Mouse (Mus musculus) thymus, adult 2 months (tissue): ENCODE results near the gene Metap2. TPM values are rescaled to one million over a fixed set of nuclear protein-coding genes. Genes with fewer than 3 reads are reported as not detected.

Experiments
- DNase-seq: peaks from one replicate; pipeline ENCODE4 v3.0.0; 2021
- H3K27ac ChIP-seq: fragments of 200-500 bp; 2 replicates; pipeline ENCODE4 v1.5.1; 2012; ENCODE audit warnings: low read length, control low read depth; ENCODE audit not compliant: control insufficient read depth, insufficient read depth
- H3K27me3 ChIP-seq: fragments of 200-500 bp; 2 replicates; pipeline ENCODE4 v1.6.1; 2012; ENCODE audit warnings: mild to moderate bottlenecking, low read length, moderate library complexity, mixed read lengths; ENCODE audit not compliant: control insufficient read depth, insufficient read depth
- H3K36me3 ChIP-seq: fragments of 200-500 bp; 2 replicates; pipeline ENCODE4 v1.6.1; 2012; ENCODE audit warnings: mild to moderate bottlenecking, low read length, moderate library complexity; ENCODE audit not compliant: control insufficient read depth, insufficient read depth
- H3K4me1 ChIP-seq: fragments of 200-500 bp; replicated peaks from 2 replicates; pipeline ENCODE4 v1.6.1; 2012; ENCODE audit warnings: low read length; ENCODE audit not compliant: control insufficient read depth, insufficient read depth
- H3K4me3 ChIP-seq: fragments of 200-500 bp; 2 replicates; pipeline ENCODE4 v1.5.1; 2012; ENCODE audit warnings: mild to moderate bottlenecking, low read length, control low read depth, moderate library complexity; ENCODE audit not compliant: control insufficient read depth, insufficient read depth
- CTCF ChIP-seq: fragments of 200-500 bp; IDR thresholded peaks from 2 replicates; pipeline ENCODE4 v1.5.1; 2012; ENCODE audit warnings: mild to moderate bottlenecking, control low read depth, low read length, moderate library complexity, borderline replicate concordance; ENCODE audit not compliant: control insufficient read depth, poor library complexity, insufficient read depth; ENCODE audit errors: extremely low read depth
- POLR2A ChIP-seq: fragments of 200-500 bp; IDR thresholded peaks from 2 replicates; pipeline ENCODE4 v1.6.1; 2012; ENCODE audit warnings: mild to moderate bottlenecking, low read length, control low read depth, moderate library complexity; ENCODE audit not compliant: control insufficient read depth, poor library complexity, insufficient read depth; ENCODE audit errors: extremely low read depth
- WGBS: fragments of 180-500 bp; shearing (Covaris S2); methylation state at CpG from one replicate; pipeline ENCODE4 v1.1.7; 2018; 5-methylcytosine and 5-hydroxymethylcytosine counted together
- polyA plus RNA-seq: library from polyadenylated mRNA; depleted of rRNA; stranded (reverse); fragments of >200 nt; gene quantifications from 2 replicates; pipeline ENCODE4 v1.2.3, GENCODE M21; 2012

Metap2 gene
- polyA plus RNA-seq, 1 experiment = 60.5 TPM

DNA sequence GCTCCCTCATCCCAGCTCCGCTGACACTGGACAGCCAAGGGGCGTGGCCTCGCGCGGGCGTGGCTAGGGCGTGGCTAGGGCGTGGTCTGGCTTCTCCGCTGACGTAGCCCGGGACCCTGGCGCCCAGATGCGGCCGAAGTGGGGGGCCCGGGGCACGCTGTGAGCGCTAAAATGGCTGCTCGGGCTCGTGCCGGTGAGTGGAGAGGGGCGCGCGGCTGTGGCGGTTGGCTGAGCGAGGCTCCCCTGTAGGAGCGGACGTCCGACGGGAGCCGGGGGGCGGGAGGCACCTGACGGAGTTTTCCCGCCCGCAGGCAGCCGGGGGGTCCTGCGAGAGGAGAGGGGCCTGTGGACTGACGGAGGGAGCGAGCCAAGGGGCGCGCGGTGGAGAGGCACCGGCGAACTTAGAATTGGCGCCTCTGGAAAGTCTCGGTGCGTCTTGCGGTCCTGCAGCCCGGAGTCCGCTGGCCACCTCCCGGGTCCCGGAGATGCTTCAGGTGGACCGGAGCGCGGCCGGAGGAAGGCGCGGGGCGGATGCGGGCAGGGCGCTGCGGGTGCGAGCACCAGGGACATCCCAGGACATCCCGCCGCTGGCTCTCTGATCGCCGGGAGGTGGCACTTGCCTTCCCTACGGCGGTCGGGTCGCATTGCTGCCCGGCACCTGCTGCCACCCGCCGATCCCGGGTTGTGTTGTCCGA, 63.0 kb downstream of the Metap2 start:
- 1% methylated on average over 75 of the region's 75 CpGs for WGBS
- H3K27me3 ChIP-seq = peaks cover 4% of the 10 kb centered on the region; the same call in 1 of the 2 replicates
- H3K27ac ChIP-seq = no peak overlapping the region
- TF ChIP-seq CTCF (no peak; the same call in 1 of the 2 replicates), POLR2A (no peak; the same call in 1 of the 2 replicates)
- H3K4me3 ChIP-seq = peak overlapping the region; percentile 63
- no peaks in the 10 kb centered on the region for H3K36me3 ChIP-seq
- peak; percentile 82 for DNase-seq
- H3K4me1 ChIP-seq = peaks cover 17% of the 10 kb centered on the region

DNA sequence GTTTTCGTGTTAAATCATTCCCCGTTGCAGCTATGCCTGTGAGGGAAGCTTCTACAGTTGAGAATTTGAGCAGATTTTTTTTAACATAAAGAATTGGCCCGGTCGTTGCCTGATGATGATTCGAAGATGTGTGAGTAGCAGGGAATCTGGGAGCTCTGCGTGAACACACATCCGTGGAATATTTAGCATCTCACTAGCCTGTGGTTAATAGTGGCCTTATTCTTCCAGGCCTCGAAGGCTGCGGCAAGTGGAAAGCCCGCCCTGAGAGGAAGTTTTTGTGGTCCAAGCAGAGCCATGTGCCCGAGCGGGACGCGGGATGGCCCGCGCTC, 63.6 kb downstream of the Metap2 start:
- Histone ChIP-seq H3K27me3 (peaks cover 4% of the 10 kb centered on the region; the same call in 1 of the 2 replicates), H3K36me3 (no peaks in the 10 kb centered on the region), H3K4me1 (peaks cover 17% of the 10 kb centered on the region), H3K4me3 (peak overlapping the region; percentile 63), H3K27ac (no peak overlapping the region)
- 11% methylated on average over 16 of the region's 16 CpGs for WGBS
- TF ChIP-seq CTCF = no peak
- no peak for TF ChIP-seq POLR2A
- DNase-seq = no peak

DNA sequence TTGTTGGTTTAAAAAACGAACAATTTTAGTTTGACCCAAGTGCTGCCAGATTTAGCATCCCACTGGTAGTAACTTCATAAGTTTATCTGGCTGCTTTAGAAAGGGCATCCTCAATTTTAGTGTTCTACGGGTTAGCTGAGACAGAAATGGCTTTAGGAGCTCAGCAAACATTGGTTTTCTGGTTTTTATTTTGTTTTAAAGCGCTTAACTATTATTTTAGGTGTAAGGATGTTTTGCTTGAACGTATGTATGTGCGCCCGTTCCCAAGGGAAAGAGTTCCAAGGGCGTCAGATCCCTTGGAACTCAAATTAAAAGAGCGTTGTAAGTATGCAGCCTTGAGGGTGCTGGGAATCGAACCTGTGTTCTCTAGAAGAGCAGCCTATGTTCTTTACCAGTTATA, 64.1 kb downstream of the Metap2 start:
- Histone ChIP-seq H3K4me3 (no peak overlapping the region), H3K4me1 (peaks cover 17% of the 10 kb centered on the region), H3K27ac (no peak overlapping the region), H3K36me3 (no peaks in the 10 kb centered on the region), H3K27me3 (peaks cover 4% of the 10 kb centered on the region; the same call in 1 of the 2 replicates)
- no peak for DNase-seq
- 82% methylated on average over 9 of the region's 9 CpGs for WGBS
- TF ChIP-seq CTCF (no peak), POLR2A (no peak)

DNA sequence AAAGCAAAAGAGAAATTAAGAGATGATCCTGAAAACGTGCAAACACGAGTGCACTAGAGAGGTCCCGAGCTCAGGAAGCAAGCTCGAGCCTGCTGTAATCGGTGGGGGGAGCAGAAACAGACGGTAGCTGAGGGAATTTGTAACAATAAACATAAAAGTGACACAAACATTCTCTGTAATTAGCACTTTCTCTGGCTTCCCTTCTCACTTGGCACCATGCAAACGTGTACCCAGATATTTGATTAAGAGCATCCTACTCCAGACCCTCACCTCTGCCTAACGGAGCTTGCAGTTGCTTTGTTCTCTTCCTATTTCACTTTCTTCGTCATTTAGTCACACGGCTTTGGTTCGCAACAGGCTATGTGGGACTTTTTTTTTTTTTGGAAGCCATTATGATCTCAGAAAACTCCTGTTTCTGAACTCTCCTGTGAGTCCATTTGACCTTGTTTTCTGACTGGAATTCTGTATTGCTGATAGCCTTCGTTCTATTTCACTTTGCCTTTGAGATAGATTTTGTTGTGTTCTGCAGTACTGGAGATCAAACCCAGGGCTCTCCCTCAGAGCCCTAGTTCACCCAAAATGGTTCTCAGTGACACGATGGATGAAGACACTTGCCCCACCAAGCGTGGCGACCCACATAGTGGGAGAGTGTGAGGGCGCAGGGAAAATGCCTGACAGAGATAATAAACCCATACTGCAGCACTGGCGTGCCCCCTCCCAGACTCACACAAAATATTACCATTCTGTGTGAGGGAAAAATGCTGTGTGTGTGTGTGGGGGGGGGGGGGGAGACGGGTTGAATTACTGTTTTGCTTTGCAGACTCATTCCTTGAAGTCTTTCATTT, 64.9 kb downstream of the Metap2 start:
- 61% methylated on average over 18 of the region's 18 CpGs for WGBS
- no peak for DNase-seq
- Histone ChIP-seq H3K4me1 (peaks cover 17% of the 10 kb centered on the region), H3K36me3 (no peaks in the 10 kb centered on the region), H3K27ac (no peak overlapping the region), H3K4me3 (no peak overlapping the region), H3K27me3 (peaks cover 4% of the 10 kb centered on the region; the same call in 1 of the 2 replicates)
- TF ChIP-seq POLR2A (no peak), CTCF (no peak)

DNA sequence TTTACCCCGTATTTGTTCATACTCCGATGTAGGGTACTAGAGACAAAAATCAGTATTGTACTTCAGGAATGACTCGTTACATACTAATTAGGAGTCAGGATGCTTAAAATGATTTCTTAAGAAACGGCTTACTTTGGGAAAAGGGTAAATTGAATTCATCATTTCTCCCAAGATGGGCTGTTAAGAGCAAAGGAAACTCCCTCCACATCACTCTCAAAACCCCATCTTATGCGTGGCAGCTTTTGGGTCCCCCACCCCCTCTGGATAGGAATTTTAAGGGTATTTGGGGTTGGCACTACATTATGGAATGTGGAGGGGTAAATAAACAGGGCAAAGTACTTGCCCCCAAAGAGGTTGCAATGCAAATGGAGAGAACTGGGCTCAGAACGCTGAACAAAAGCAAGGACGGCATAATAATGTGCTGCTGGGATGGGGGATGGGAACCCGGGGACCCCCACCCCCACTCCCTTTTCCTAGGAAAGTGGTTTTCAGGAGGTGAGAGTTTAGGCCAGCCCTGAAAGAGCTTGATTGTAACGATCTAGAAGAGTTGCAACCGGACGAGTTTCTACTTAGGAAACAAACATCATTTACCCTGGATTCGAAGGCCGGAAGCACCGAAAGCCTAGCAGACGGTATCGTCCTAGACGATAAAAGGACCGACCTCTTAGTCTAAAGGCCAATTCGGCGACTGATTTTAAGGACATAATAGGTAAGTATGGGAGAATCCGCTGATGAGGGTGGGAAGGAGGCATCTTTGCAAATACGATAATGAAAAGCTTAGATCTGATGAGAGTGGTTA, 65.8 kb downstream of the Metap2 start, which contains the start of gene Usp44:
TSS of gene Usp44 (plus strand) at position 625 of the 799 bp plus-strand sequence.
- 86% methylated on average over 22 of the region's 22 CpGs for WGBS
- Histone ChIP-seq H3K4me3 (no peak within 1 kb of the TSS), H3K27me3 (peaks cover 4% of the 10 kb centered on the region; the same call in 1 of the 2 replicates)

More for the DNA sequence above, 65.8 kb downstream of the Metap2 start, which contains the start of gene Usp44:
- DNase-seq = no peak
- Histone ChIP-seq H3K36me3 (no peaks in the 10 kb centered on the region), H3K27ac (no peak within 1 kb of the TSS), H3K4me1 (peaks cover 17% of the 10 kb centered on the region)
- TF ChIP-seq POLR2A (no peak), CTCF (no peak)
